In the genomic region with DNA sequence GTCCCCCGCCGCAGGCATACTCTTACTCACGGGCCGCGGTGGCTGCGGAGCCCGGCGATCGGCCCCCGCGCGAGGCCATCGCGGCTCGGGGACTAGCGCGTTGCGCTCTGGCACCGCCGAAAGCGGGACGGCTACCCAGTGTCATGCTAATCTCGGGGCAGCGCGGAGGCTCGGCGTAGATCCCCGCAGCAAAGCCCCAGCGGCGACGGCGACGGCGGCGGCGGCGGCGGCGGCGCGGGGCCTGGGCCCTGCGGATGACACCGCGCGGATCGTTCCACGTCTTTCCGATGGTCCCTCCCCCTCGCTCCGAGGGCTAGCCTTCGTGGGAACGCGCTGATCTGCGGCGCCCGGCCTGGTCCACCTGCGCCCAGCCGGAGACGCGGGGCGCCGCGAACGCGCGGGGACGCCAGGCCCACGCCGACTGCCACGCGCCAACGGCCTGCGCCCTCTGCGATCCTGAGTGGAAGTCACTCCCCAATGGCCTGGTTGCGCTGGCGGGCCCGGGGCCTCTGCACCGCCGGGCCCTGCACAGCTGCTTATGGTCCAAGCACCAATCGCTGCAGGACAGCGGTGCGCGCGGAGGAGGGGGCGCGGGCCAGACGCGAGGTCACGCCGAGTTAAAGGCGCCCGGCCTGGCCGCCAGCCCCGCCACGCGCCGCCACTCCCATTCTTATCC, we compare ENCODE assay signal across 8 mouse cellular contexts.
DNase-seq lines count a peak whose midpoint lies in the region.

No protein-coding gene starts in this region.

- DNase-seq in Muller cell, postnatal 12 days (ENCODE audit: inconsistent ontology term): peak; percentile 88
- peak; percentile 67 for DNase-seq in cerebellum, adult 8-10 months
- peak; percentile 76 for DNase-seq in forelimb bud, embryonic 11.5 days (ENCODE audit: low read depth, low spot score)
- peak; percentile 76 to 80 for DNase-seq in heart, postnatal 14 days
- peak; percentile 51 to 74 for DNase-seq in layer of hippocampus, adult 18-20 months (ENCODE audit: low spot score in 2 of 2)
- DNase-seq in lung, adult 18-20 months: peak; percentile 29 to 57
- peak; percentile 77 for DNase-seq in ovary, postnatal 36 days (ENCODE audit: low spot score)
- no peak for DNase-seq in T-cell, adult 2 months (ENCODE audit: low spot score)

- intact Hi-C loops in heart, postnatal 14 days (cut with DNase I): loop anchor here (5.0 kb wide), 1 partner anchor 82 kb away; no protein-coding TSS in a partner anchor
